Mouse (Mus musculus) left cerebral cortex, postnatal 4 days (tissue): ENCODE measurements around the gene Arhgap24. TPM values are rescaled to one million over a fixed set of nuclear protein-coding genes. Genes with fewer than 3 reads are reported as not detected.

ENCODE experiments used
- DNase-seq: peaks from one replicate; pipeline ENCODE4 v3.0.0-alpha.2; 2022
- intact Hi-C: fragments of 180-260 bp; cut with DNase I; formaldehyde crosslinking; loops from one replicate; pipeline ENCODE4 v1.15.1; 2025
- total RNA-seq, 2 experiments: library from RNA; stranded (reverse); gene quantifications; 2 replicates each; pipeline ENCODE4 v1.2.3; 2021

Gene Arhgap24
- total RNA-seq, 2 experiments from 2014 or later: 4.6 to 4.9 TPM

DNA sequence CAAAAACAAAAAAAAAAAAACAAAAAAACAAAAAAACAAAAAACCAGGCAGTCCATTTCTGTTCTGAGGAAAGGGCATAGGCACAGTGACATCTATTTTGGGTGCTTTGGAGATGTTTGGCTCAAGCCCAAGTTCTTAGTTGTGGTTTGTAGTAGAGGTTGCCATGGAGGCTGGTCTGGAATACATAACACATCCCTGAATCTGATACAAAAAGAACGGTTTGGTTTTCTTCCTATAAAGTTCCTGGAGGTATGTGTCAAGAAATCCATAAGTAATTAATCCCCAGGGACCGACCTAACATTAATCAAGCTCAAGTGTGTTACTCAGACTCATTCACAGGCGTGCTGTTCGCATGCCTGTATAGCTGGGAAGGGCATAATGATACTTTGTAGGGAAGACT, 245.8 kb downstream of the Arhgap24 start:
- intact Hi-C loops: no loop called here
- DNase-seq: no peak

DNA sequence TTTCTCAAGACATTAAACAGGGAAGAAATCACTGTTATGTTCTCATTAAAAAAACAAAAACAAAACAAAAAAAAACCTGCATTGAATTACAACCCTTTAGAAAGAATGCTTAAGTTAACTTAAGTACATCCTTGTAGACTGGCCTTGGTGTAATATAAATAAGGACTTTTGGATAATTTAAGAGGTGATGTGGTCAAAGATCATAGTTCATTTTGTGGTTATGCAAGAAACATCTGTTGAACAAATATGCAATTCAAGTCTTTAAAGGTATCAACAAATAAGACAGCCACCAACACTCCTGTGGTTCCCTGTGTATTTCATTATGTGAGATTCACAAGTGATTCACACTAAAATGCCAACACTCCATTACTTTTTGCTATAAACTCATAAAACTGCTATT, 247.3 kb downstream of the Arhgap24 start:
- intact Hi-C loops: no loop called here
- DNase-seq: no peak

DNA sequence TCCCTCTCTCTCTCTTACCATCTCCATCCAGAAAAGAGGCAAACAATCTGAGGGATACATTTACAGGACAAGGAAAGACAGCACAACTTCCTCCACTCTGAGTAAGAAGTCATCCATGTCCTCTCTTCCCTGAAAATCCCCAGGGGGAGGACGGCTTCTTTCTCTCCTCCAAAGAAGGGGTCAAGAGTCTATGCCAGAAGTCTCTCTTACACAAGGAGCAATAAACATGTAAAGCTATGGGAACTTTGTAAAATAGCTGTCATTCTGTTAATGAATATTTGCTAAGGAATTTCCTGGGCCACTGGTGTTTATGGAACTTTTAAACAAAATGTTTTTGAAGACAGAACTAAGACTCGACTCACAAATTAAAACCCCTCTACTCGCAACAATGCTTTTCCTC, 248.3 kb downstream of the Arhgap24 start:
- DNase-seq: no peak
- intact Hi-C loops: no loop called here

DNA sequence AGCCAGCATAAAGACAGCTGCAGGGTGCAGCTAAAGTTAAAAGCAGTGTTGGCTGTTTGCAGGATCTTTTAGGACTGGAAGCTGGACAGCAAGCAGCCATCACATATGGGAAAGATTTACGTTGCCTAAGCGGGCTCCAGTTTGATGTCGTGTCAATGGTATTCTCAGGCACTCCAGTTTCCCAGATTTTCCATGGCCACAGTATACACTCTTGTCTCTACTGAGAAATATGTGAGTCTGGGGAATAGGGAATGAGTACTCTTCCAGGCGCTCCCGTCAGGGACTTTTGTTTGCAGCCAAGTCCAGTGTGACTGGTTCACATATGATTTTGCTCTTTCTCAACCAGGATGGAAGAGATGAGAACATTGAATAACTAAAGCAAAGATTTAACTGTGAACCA, 254.9 kb downstream of the Arhgap24 start:
- DNase-seq: no peak
- intact Hi-C loops: no loop called here

DNA sequence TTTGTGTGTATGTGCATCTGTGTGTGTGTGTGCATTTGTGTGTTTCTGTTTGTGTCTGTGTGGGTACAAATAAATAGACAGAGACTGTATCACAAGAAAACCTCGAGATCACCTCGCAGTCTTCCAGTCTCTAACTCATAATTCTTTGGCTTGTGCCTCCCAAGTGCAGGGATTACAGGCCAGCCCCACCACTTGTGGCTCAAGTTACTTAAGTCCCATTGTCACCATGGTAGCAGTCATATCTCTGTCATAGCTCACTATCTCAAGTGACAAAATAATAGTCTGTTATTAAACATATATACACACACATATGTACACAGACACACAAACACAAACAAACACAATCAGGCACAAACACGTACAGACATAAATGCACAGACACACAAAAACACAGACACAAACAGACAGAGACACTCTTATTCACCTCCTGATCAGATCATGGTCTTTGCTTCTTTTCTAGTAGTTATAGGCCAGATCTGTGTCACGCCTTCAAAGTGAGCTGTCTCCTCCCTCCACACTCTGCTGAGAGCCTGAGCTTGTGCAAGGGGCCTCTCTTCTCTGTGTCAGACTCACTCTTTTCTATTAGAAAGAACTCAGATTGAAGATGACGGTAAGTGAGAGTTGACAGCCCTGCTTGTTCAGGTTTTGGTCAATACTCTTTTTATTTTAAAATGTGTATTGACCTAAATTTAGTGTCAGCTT, 261.5 kb downstream of the Arhgap24 start:
- no peak for DNase-seq
- intact Hi-C loops: no loop called here

DNA sequence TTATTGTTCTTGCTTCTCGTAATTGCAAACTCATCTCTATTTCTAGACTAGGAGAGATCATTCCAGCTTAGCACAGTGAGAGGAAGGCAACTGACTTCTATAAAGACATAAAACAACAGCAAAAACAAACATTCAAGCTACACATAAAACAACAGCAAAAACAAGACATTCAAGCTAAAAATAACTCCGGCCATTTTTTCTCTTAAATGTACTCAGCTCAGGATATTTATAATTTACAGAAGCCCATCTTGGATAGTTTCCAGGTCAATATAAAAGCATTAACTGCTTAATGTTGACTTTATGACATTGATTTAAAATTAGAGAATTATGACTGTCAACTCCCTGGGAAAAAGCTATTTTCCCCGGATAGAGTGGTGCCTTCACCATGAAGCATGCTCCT, 262.2 kb downstream of the Arhgap24 start:
- intact Hi-C loops: no loop called here
- DNase-seq: no peak

DNA sequence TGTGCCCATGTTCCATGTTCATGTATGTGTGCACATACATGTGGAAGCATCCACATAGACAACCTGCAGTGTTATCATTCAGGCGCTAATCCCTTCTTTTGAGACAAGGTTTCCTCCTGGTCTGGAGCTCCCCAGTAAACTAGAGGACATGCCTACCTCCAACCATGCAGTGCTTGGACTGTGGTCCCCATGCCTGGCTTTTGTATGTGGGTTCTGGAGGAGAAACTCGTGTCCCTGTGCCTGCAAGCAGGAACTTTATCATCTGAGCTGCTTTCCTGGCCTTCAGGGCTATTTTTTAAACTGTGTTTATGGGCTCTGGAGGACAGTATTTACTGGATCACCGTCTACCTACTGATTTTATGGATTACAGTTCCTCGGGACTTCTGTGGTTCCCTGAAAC, 262.9 kb downstream of the Arhgap24 start:
- DNase-seq: no peak
- intact Hi-C loops: no loop called here

DNA sequence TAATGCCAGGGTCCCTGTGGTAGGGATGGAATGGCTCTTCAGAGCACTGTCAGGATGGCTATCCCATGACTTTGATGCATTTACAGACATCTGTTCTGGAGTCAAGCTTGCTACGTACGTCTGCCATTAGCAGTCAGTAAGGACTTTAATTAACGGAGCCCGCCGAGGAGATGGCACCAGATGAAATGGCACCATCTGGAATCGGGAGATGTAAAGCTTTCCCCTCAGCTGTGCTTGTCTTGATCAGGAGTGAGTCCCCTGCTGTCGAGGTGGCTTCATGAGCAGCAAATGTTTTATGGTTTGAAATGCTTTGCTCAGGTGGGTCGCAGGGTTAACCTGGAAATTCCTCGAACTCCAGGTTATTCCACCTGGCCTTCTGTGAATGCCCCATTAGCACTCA, 267.0 kb downstream of the Arhgap24 start:
- DNase-seq: peak; percentile 11
- intact Hi-C loops: no loop called here

DNA sequence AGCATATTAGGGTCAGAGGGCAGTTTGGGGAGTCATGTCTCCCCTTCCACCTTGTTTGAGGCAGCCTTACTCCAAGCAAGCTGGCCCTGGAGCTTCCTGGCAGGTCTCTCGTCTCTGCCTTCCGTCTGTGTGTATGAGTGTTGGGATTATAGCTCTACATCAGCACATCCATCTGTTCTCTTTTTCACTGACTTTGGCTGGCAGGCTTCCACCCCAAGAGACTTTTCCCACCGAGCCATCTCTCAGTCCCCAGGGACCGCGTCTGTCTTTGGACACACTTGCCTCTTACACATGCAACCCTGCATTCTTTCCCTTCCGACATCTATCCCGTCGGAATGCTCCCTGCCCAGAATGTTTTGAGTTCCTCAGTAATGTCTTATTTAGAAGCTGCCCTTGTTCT, 267.8 kb downstream of the Arhgap24 start:
- intact Hi-C loops: no loop called here

DNA sequence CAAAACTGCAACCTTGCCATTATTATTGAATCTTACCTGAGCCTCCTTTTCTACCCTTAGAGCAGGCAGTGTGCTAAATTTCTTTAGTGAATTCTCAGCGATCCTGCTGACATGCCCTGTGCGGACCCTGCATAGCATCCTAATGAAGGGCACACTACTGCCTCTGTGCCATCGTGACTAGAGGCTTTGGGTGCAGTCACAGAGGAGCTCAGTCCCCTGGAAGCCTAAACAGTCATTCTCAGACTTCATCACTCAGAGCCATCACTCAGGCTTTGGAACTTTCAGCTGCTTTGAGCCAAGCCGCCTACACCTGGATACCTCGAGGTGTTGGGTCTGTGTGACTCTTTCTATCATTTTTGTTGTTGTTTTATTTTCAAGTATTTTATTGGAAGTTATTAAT, 269.5 kb downstream of the Arhgap24 start:
- intact Hi-C loops: no loop called here

More for the DNA sequence above, 267.8 kb downstream of the Arhgap24 start:
- peak; percentile 43 for DNase-seq

DNA sequence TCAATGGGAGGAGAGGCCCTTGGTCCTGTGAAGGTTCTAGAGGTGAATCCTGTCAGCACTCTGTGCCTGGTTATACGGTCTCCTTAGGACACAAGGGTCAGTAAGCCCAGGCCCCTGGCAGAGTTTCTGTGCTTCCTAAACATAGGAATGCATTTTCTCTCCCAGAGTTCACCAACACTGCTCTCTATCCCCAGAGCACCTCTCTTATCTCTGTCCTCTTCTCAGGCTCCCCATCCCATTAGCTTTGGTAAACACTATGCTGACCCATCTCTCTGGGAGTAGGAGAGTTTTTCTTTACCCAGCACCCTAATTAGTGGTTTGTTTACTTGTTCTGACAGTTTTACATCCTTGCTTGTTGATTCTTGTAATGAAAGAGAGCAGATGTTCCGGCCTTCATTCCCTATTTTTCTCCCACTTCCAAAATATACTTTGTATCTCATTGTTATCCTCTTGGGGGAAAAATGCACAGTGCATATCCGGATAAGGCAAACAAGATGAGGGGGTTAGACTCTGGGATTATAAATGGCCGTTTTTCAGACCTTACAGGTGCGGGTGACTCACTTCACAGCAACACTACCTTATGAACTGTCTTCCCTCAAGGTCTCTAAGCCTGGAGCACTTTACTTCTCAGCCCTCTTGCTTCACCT, 270.6 kb downstream of the Arhgap24 start:
- intact Hi-C loops: no loop called here
- DNase-seq: no peak

More for the DNA sequence above, 269.5 kb downstream of the Arhgap24 start:
- no peak for DNase-seq

DNA sequence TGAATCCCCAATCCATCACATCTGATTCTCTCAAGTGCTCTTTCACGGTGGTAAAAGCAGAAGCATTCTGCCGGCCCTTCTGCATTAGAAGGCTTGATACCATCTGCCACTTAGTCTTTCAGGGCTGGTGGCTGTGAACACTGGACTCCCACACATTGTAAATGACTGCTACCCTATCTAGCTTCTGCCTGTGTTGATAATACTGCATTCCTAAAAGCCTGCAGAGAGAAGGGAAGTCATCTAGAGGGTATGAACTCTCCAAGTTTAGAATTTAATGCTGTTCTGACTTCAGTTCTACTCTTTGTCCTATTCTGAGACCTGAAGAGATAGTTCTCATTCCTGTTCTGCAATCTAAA, 271.1 kb downstream of the Arhgap24 start:
- intact Hi-C loops: no loop called here
- no peak for DNase-seq

DNA sequence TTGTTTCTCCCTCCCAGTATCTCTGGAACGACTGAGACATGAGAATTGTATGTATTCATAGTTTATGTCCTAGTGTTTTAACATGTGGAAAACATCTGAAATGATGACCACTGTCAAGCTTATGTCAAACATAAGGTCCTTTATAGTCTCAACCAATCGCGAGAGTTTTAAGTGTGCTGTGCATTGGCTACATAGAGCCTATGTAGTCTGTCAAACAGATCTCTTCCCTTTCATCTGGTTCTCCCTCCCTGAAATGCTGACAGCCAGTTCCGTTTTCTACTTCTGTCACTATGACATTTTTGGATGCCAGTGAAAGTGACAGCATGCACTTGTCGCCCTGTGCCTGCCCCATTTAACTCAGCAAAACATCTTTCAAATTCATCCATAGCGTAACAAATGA, 275.8 kb downstream of the Arhgap24 start:
- DNase-seq: no peak
- intact Hi-C loops: no loop called here

DNA sequence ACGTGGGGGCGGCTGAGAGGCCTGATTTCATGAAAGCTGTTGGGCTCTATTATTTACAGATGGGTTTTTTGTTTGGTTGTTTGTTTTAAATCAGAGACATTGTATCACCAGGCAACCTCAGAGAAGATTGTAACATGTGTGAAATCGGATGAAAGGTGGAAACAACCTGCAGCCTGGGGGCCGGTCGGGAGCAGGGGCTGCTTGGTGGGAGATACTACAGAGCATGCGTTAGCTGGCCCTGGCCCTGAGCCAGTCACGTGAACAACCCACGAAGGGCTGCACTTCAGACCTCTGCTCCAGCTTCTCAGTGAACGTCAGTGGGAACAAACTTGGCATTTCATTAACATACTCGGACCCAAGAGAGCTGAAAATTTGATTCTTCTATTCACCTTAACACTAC, 284.5 kb downstream of the Arhgap24 start:
- DNase-seq: no peak
- intact Hi-C loops: no loop called here

DNA sequence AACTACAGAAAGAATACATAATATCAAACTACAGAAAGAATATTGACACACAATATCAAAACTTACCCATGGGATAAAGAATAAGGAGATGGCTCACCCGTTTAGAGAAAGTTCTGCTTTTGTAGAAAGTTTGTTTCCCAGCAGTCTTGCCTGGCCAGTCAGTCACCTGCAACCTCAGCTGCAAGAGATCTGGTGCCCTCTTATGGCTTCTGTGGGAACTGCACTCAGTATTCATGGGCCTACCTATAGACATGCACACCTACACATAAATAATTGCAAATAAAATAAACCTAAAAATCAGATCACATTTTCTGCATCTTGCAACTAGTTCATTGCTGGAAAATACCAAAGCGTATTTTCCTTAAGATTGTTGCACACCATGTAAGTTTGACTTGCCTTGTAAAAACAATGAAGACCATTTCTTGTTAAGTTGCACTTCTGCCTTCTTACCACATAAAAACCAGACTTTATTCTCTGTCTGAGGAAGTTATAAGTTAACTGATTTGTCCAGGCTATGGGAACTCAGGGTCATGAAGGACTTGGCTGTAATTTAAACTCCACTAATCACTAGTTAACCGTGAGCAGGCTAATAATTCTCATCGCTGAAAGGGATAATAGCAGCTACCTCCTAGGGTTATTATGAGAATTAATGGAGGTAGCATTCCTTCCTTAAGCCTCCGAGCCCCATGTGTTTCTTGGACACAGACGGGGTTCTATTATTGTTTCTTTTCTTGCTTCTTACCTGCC, 285.3 kb downstream of the Arhgap24 start:
- intact Hi-C loops: no loop called here

DNA sequence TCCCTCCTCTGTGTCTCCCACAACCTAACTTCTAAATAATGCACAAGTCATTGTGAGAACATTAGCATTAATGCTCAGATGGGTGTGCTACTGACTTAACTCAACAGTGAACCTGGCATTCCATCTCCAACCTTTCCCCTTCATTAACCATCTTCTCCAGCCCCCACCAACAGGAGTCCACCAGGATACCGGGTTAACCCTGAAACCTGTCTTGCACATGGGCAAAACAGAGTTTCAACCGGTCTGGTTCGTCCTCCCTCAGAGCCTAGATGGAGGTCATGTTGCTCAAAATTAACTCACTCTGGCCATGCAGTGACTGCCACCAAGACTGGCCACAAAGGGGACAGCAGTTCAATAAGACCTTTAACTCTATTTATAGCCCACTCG, 285.9 kb downstream of the Arhgap24 start:
- intact Hi-C loops: no loop called here
- DNase-seq: no peak

More for the DNA sequence above, 285.3 kb downstream of the Arhgap24 start:
- peak; percentile 38 for DNase-seq

DNA sequence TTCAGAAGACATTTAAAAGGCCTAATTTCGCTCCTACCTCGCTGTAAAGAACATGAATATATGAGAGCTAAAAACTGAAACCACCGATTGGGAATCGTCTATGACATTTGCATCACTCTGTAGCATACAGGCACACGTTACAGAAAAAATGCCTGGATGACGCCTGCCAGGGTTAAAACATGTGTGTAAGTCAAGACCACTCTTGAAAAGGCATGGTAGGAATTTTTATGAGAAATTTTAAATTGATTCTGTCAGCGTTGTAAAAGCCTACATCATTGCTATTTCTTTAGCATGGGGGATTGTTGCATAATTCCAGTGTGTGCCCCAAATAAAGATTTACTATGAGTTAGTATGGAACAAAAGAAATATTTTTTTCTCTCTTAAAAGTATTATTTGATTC, 286.6 kb downstream of the Arhgap24 start:
- intact Hi-C loops: no loop called here
- no peak for DNase-seq

DNA sequence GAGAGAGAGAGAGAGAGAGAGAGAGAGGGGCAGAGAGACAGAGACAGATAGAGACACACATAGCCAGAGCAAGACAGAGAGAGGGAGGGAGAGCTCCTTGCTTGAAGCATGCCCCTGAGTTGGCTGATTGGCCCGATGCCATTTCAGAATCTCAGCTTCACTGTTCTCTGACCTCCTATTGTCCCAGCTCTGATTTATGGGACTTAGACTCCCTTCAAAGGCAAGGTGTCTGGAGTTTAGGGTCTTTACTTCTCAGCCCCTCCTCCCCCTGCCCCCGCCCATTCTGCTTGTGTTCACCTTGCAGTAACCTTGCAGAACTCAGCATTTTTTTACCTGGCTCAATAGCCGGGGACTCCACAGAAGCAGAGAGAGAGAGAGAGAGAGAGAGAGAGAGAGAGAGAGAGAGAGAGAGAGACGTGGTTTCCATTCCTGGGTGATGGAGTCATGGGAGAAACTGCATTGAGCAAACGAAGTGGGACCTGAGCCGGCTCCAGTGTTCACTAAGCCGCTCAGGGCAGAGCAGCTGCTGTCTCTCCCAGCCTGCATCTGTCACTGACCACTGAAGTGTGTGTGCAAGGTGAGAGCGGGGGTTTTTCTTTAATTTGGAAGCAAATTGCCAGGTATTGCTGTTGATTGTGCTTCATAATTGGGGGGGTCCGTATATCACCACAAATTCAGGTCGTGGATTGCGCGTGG, 287.3 kb downstream of the Arhgap24 start:
- peak; percentile 15 for DNase-seq
- intact Hi-C loops: no loop called here

DNA sequence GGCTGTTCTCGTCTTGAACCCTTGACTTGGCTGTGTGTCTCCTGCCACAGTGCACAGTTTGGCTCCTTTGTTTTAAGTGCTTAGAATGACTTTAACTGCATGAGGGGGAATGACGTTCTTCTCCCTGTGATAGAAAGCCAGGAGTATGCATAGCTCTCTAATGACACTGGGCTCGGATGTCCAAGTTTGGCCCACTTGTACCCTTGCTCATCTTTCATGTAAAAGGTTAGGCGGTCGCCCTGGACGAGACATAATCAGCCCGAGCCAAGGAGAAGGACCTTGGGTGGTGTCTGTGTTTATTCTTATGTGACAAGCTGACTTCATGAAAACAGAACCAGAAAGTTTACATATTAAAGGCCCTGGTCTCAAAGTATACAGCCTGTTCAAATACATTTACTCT, 289.4 kb downstream of the Arhgap24 start:
- intact Hi-C loops: no loop called here
- DNase-seq: no peak

DNA sequence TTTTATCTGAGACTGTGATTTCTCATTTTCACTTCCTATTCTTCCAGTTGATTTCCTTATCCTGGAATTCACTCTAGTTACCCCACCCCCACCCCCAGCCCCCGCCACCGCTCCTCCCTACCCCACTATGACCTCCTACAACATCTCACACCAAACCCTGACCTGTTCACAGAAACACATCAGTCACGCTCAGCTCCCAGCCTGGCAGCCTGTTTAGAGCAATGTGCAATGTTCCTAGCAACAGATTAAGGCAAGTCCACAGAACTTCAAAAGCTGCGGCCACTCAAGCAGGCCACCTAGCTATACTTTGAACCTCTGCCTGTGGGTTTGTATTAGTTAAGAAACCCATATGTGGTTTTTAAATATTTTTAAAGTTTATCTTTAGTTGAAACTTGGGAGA, 293.3 kb downstream of the Arhgap24 start:
- no peak for DNase-seq
- intact Hi-C loops: no loop called here

DNA sequence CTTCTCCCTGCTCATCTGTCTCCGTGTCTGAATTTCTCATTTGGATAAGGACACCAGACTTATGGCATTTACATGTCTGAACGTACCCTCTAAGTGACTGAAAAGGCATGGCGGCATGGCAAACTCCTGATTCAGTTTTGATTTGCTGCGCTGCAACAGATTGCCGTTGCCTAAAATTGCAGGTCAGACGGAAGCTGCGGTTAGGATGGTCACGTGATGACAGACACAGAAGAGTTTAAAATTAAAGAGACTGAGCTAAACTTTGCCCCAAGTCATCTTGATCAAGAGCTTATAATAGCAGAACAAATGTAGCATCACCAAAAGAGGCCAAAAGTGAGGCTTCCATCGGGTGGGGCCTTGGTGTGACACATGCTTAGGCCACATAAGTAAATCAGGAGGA, 296.1 kb downstream of the Arhgap24 start:
- DNase-seq: no peak

More for the DNA sequence above, 296.1 kb downstream of the Arhgap24 start:
- intact Hi-C loops: no loop called here
